Mouse (Mus musculus) embryonic facial prominence, embryonic 10.5 days (tissue): ENCODE results near the gene Fgfr2. TPM values are rescaled to one million over a fixed set of nuclear protein-coding genes. Genes with fewer than 3 reads are reported as not detected.
"Not testable (repeated sequence)": the region's sequence is repeated elsewhere in the genome, so short reads cannot be mapped to it uniquely, and the experiment has no call there.

Experiments
- DNase-seq: peaks from one replicate; pipeline ENCODE4 v3.0.0-alpha.2; 2017; ENCODE audit warnings: low spot score
- H3K27ac ChIP-seq: fragments of 300-500 bp; sonication (generic); replicated peaks from 2 replicates; pipeline ENCODE4 v1.5.1; 2016; ENCODE audit warnings: mild to moderate bottlenecking
- H3K27me3 ChIP-seq: fragments of 300-500 bp; sonication (generic); replicated peaks from 2 replicates; pipeline ENCODE4 v1.6.1; 2016; ENCODE audit warnings: low read depth, mild to moderate bottlenecking; ENCODE audit not compliant: poor library complexity, severe bottlenecking
- H3K36me3 ChIP-seq: fragments of 300-500 bp; sonication (generic); replicated peaks from 2 replicates; pipeline ENCODE4 v1.6.1; 2016; ENCODE audit warnings: mild to moderate bottlenecking, moderate library complexity
- H3K4me1 ChIP-seq: fragments of 300-500 bp; sonication (generic); 2 replicates; pipeline ENCODE4 v1.6.1; 2016
- H3K4me3 ChIP-seq: fragments of 300-500 bp; sonication (generic); 2 replicates; pipeline ENCODE4 v1.5.1; 2016; ENCODE audit warnings: mild to moderate bottlenecking, moderate library complexity
- H3K9me3 ChIP-seq: fragments of 300-500 bp; sonication (generic); 2 replicates; pipeline ENCODE4 v1.6.1; 2016; ENCODE audit warnings: mild to moderate bottlenecking
- WGBS: fragments of 180-500 bp; shearing (Covaris S2); methylation state at CpG from one replicate; pipeline ENCODE4 v1.1.7; 2016; 5-methylcytosine and 5-hydroxymethylcytosine counted together
- polyA plus RNA-seq: library from polyadenylated mRNA; unstranded; fragments of >200 nt; fragmentation: Nextera tagmentation; extraction: Ambion mirVana; gene quantifications from 2 replicates; pipeline ENCODE4 v1.2.1, GENCODE M21; 2016

The Fgfr2 gene
- polyA plus RNA-seq, 1 experiment from 2014 or later: 74.3 TPM

DNA sequence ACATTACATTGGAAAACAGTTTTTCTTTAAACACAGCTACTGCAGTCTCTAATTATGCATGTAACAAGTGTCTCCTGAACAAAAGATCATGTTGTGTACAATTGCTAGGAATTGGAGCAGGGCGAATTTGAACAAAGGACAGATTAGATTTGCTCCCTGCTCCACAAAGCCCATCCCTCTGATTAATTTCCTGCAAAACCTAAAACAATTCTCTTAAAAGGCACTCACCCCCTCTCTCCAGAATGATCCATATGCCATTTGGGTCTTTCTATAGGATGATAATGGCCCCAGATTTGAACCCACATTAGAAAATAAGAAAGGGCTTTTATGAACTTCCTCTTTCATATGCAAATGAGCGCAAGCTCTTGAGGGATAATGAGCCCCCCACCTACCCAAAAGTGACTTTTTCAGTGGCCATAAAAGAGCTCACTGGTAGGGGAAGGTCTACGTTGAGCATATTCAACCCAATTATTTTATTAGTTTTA is 1658.0 kb downstream of the Fgfr2 start:
- H3K4me3 ChIP-seq: no peak overlapping the region
- DNase-seq: no peak
- H3K27me3 ChIP-seq: peaks cover 38% of the 10 kb centered on the region
- no peaks in the 10 kb centered on the region for H3K36me3 ChIP-seq
- peaks cover 9% of the 10 kb centered on the region; the same call in 1 of the 2 replicates for H3K9me3 ChIP-seq
- 43% methylated on average over 3 of the region's 3 CpGs for WGBS
- H3K4me1 ChIP-seq: peaks cover 15% of the 10 kb centered on the region
- H3K27ac ChIP-seq: no peak overlapping the region

- Histone ChIP-seq H3K4me3 (no peak overlapping the region), H3K27ac (no peak overlapping the region), H3K9me3 (peaks cover under 1% of the 10 kb centered on the region; the same call in 1 of the 2 replicates), H3K27me3 (no peaks in the 10 kb centered on the region), H3K36me3 (no peaks in the 10 kb centered on the region), H3K4me1 (no peaks in the 10 kb centered on the region)
- 89% methylated on average over 5 of the region's 5 CpGs for WGBS
- DNase-seq: no peak
Observed at GRCm38 (mm10) chr7:131456714-131457113, 1666.4 kb downstream of the Fgfr2 start.

DNA sequence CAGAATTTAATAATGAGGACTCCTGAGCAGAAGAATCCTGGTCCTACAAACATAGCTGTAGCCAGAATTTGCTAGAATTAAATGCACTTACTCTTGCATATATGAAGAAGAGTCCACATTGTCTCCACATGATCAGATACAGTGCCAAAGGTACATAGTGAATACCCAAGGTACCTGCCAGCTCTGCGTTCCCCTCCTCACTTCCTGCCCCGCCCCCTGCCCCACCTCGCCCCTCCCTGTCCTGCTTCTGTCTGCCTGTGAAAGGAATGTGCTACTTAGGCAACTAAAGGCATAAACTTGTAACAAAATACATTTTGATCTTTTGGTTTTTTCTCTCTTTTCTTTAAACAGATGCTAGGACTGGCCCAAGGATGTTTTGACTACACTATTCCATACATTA is 1686.1 kb downstream of the Fgfr2 start:
- H3K9me3 ChIP-seq: no peaks in the 10 kb centered on the region
- no peak overlapping the region for H3K27ac ChIP-seq
- H3K4me3 ChIP-seq: no peak overlapping the region
- no peaks in the 10 kb centered on the region for H3K27me3 ChIP-seq
- WGBS: 63% methylated on average over 3 of the region's 3 CpGs
- DNase-seq: no peak
- H3K4me1 ChIP-seq: no peaks in the 10 kb centered on the region
- H3K36me3 ChIP-seq: peaks cover 3% of the 10 kb centered on the region

GRCm38 (mm10) chr7:131434276-131434675 is 1688.9 kb downstream of the Fgfr2 start:
- Histone ChIP-seq H3K27me3 (no peaks in the 10 kb centered on the region), H3K9me3 (no peaks in the 10 kb centered on the region)
- WGBS: 88% methylated on average over 1 of the region's 1 CpGs

GRCm38 (mm10) chr7:131432244-131432643 is 1690.9 kb downstream of the Fgfr2 start:
- no peaks in the 10 kb centered on the region for H3K27me3 ChIP-seq
- no peak overlapping the region for H3K4me3 ChIP-seq
- no peaks in the 10 kb centered on the region for H3K4me1 ChIP-seq
- no peak overlapping the region for H3K27ac ChIP-seq
- no peaks in the 10 kb centered on the region for H3K9me3 ChIP-seq
- WGBS: 12% methylated on average over 1 of the region's 1 CpGs
- peak; percentile 44 for DNase-seq
- peaks cover 18% of the 10 kb centered on the region for H3K36me3 ChIP-seq

More at GRCm38 (mm10) chr7:131434276-131434675, 1688.9 kb downstream of the Fgfr2 start:
- Histone ChIP-seq H3K36me3 (peaks cover 14% of the 10 kb centered on the region), H3K27ac (no peak overlapping the region), H3K4me3 (no peak overlapping the region), H3K4me1 (no peaks in the 10 kb centered on the region)
- no peak for DNase-seq

DNA sequence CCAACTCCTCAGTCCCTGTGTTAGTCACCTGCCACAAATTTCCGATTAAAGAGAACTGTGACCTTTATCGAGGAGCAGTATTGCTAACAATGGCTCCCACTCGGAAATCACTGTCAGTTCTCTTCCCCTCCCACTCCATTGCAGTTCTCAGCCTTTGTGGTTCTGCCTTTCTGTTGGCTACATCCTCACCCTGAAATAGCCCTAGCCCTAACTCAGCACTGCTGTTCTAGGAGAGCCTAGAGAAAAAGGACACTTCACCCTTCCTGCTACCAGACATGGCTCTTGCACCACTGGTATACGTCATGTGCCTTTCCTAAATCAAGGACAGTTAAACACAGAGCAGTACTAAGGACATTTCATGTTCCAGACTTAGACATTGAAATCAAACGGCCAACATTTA is 1695.8 kb downstream of the Fgfr2 start:
- WGBS: 91% methylated on average over 5 of the region's 5 CpGs

DNA sequence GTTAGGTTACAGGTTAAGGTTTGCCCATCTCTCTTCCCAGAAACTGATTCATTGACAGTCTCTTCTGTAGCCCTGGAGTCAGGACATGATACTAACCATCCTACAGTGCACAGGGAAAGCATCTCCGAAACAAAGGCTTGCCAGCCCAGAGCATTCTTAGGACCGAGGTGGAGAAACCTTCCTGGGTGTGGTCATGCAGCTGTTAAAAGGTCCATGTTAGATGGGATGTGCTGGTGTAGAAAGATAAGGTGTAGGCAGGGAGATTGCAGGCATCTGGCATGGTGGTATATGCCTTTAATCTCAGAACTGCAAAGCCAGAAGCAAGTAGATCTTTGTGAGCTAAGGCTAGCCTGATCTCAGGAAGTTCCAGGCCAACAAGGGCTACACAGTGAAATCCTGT is 1698.2 kb downstream of the Fgfr2 start:
- 91% methylated on average over 2 of the region's 2 CpGs for WGBS
- Histone ChIP-seq H3K4me1 (no peaks in the 10 kb centered on the region), H3K4me3 (no peak overlapping the region), H3K27ac (no peak overlapping the region), H3K27me3 (no peaks in the 10 kb centered on the region), H3K36me3 (peaks cover 14% of the 10 kb centered on the region), H3K9me3 (no peaks in the 10 kb centered on the region)
- no peak for DNase-seq

More for the DNA sequence above, 1695.8 kb downstream of the Fgfr2 start:
- peaks cover 25% of the 10 kb centered on the region for H3K36me3 ChIP-seq
- no peak overlapping the region for H3K27ac ChIP-seq
- H3K27me3 ChIP-seq: no peaks in the 10 kb centered on the region
- H3K4me3 ChIP-seq: no peak overlapping the region
- no peak for DNase-seq
- no peaks in the 10 kb centered on the region for H3K9me3 ChIP-seq
- no peaks in the 10 kb centered on the region for H3K4me1 ChIP-seq

- Histone ChIP-seq H3K27ac (no peak overlapping the region), H3K36me3 (no peaks in the 10 kb centered on the region), H3K9me3 (no peaks in the 10 kb centered on the region), H3K4me1 (no peaks in the 10 kb centered on the region), H3K27me3 (no peaks in the 10 kb centered on the region), H3K4me3 (no peak overlapping the region)
- no peak for DNase-seq
Observed at GRCm38 (mm10) chr7:131417605-131418004, 1705.5 kb downstream of the Fgfr2 start.

- DNase-seq, H3K4me1 ChIP-seq, H3K27ac ChIP-seq, H3K9me3 ChIP-seq, H3K4me3 ChIP-seq, H3K27me3 ChIP-seq, H3K36me3 ChIP-seq: not testable (repeated sequence)
Observed at GRCm38 (mm10) chr7:131416742-131417141, 1706.4 kb downstream of the Fgfr2 start.

- Histone ChIP-seq H3K27ac (no peak overlapping the region), H3K4me1 (peaks cover 18% of the 10 kb centered on the region), H3K27me3 (no peaks in the 10 kb centered on the region), H3K4me3 (no peak overlapping the region; the same call in 1 of the 2 replicates), H3K9me3 (no peaks in the 10 kb centered on the region), H3K36me3 (peaks cover 3% of the 10 kb centered on the region; the same call in 1 of the 2 replicates)
- WGBS: 74% methylated on average over 2 of the region's 2 CpGs
- no peak for DNase-seq
Observed at GRCm38 (mm10) chr7:131411941-131412270, 1711.2 kb downstream of the Fgfr2 start.

DNA sequence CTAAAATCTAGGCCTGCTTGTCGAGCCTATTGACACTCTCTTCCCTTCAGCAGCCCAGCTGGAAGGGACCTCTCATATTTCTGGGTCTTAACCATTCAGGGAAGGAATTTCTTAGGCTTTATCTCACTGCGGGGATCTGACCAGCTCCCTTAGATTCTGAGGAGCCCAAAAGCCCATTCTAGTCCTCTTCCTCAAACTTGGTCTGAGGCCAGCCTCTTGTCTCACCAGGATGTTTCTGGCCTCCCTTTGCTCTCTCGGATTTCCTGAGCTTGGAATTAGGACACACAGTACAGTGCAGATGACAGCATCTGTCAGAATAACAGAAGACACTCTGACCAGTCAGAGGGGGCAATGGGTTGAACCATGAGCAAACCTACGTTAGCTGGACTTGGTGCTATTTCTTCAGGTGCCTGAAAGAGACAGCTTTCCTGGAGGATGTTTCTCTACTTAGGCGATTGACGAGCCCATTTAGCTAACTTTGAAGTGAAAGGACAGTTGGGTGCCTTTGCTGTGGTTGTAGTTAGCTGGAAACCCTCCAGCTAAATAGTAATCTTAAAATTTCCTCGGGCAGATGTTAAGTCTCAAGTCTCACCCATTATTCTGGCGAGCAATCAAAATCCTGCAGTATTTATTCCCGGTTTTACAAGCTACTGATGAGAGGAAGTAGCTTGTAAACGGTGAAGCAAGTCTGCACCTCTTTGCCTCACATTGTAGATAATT is 1711.8 kb downstream of the Fgfr2 start:
- H3K4me1 ChIP-seq: peaks cover 18% of the 10 kb centered on the region
- no peak for DNase-seq
- H3K9me3 ChIP-seq: no peaks in the 10 kb centered on the region
- H3K36me3 ChIP-seq: peaks cover 6% of the 10 kb centered on the region; the same call in 1 of the 2 replicates
- no peak overlapping the region for H3K27ac ChIP-seq
- no peaks in the 10 kb centered on the region for H3K27me3 ChIP-seq
- WGBS: 67% methylated on average over 10 of the region's 10 CpGs
- H3K4me3 ChIP-seq: peak overlapping the region; percentile 99

DNA sequence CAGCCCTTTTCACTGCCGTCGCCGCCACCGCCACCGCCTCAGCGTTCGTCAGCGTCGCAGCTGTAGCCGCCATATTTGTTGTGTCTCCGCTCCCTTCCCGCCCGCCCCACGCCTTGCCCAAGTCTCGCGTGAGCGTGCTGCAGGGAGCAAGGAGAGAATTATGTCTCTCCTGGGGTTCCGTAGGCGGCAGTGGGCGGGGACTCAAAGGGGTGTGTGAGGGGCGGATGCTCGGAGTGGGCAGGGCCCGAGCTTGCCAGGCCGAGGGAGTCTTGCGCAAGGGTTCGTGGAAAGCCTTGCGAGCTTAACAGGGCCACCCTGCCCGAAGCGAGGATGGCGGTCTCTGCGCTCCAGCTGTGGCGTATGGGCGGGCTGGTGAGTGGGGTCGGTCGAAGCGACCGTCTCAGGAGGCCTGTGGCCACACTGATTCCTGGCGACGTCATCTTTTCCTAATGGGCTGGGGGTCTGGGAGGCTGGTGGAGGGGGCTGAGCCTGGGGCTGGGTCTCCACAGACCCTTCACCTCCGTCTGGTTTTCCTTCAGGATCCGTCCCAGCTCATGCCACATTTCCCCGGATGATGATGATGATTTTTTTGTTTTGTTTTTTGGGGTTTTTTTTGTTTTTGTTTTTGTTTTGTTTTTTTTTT is 1712.6 kb downstream of the Fgfr2 start, which contains the start of the genes Ikzf5 and Acadsb:
TSS of gene Ikzf5 (minus strand) at position 106 of the 643 bp plus-strand sequence.
TSS of gene Acadsb (plus strand) at position 186 of the 643 bp plus-strand sequence.
- Histone ChIP-seq H3K9me3 (no peaks in the 10 kb centered on the region), H3K36me3 (peaks cover 10% of the 10 kb centered on the region; the same call in 1 of the 2 replicates), H3K27me3 (no peaks in the 10 kb centered on the region), H3K4me3 (peak within 1 kb of the TSS; percentile 99), H3K27ac (peak within 1 kb of the TSS; percentile 95), H3K4me1 (peaks cover 18% of the 10 kb centered on the region)
- under 1% methylated on average over 42 of the region's 42 CpGs for whole genome bisulfite sequencing
- peak; percentile 98 for DNase-seq

DNA sequence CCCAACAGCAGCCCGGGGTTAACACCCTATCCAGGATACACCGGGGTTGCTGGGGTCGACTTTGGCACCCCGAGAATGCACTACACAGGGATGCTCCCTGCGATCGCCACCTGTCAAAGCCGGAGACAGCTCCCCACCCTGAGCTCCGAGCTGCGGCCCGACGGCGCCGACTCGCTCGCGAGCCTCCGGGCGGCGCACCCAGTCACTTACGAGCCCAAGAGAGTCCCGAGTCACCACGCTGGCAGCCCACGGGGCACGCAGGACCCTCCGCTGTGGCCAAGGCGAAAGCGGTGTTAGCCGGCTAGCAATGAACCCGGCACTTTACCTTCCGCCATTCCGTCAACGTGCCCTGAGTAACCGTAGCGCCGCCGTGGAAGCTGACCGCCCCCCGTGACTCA is 1713.2 kb downstream of the Fgfr2 start:
- under 1% methylated on average over 38 of the region's 38 CpGs for WGBS
- DNase-seq: no peak
- Histone ChIP-seq H3K4me1 (peaks cover 18% of the 10 kb centered on the region), H3K4me3 (peak overlapping the region; percentile 99), H3K36me3 (peaks cover 10% of the 10 kb centered on the region; the same call in 1 of the 2 replicates), H3K27me3 (no peaks in the 10 kb centered on the region), H3K27ac (peak overlapping the region; percentile 95), H3K9me3 (no peaks in the 10 kb centered on the region)
